8 mouse cellular contexts compared by ENCODE assay signal in genomic region chr6:128798772-128799143, GRCm38 (mm10). TPM values are rescaled to one million over a fixed set of nuclear protein-coding genes. Genes with fewer than 3 reads are reported as not detected.
DNase-seq lines count a peak whose midpoint lies in the region; ATAC-seq and TF ChIP-seq lines count a peak whose summit lies in the region.
"Not testable (repeated sequence)": the region's sequence is repeated elsewhere in the genome, so short reads cannot be mapped to it uniquely, and the experiment has no call there.

No protein-coding gene starts in this region.

- peak; percentile 38 for DNase-seq in ES-E14 (ENCODE audit: low read depth, low spot score)
- peak; percentile 86 for DNase-seq in cerebellum, adult 9-10 months
- peak; percentile 85 for DNase-seq in forelimb bud, embryonic 11.5 days (ENCODE audit: low read depth, low spot score)
- DNase-seq in heart, postnatal 4 days, result peak; percentile 81
- peak; percentile 77 to 90 for DNase-seq in layer of hippocampus, adult 8-10 months (ENCODE audit: low spot score in 2 of 2)
- not testable (repeated sequence) for DNase-seq in lung, adult 2 months

- H3K9me3 ChIP-seq in ES-E14 (ENCODE audit: control insufficient read depth, insufficient read depth, low read depth, low read length); neural tube, embryonic 15.5 days (replicated peaks): not testable (repeated sequence)

- H3K36me3 ChIP-seq in ES-E14 (ENCODE audit: control insufficient read depth, insufficient read depth, low read length, poor library complexity, severe bottlenecking); neural tube, embryonic 15.5 days; testis, adult 2 months (ENCODE audit: control insufficient read depth, insufficient read depth, low read length): not testable (repeated sequence)

- TF ChIP-seq CTCF in lung, adult 2 months (IDR thresholded peaks at IDR 0.05; ENCODE audit: insufficient read depth, low read length); testis, adult 2 months (IDR thresholded peaks at IDR 0.05; ENCODE audit: control insufficient read depth, insufficient read depth, insufficient replicate concordance, low read depth, low read length): not testable (repeated sequence)

- peak; percentile 68 for ATAC-seq in neural tube, embryonic 15.5 days (ENCODE audit: low FRiP score)

- peak overlapping the region; percentile 88 for H3K9ac ChIP-seq in ES-E14 (ENCODE audit: insufficient read depth, low read depth, low read length, poor library complexity, severe bottlenecking)
- peak overlapping the region; percentile 72 for H3K9ac ChIP-seq in neural tube, embryonic 15.5 days (replicated peaks)

- in situ Hi-C loops in ES-E14 (cut with MboI; ENCODE audit: low sequenced_read_pairs in 2 of 2, unreplicated experiment in 2 of 2), result loop anchor here in 1 of 2 experiments (5.0 kb wide), 1 partner anchor 36 kb away; no protein-coding TSS in a partner anchor

- TF ChIP-seq POLR2A in lung, adult 2 months (IDR thresholded peaks at IDR 0.05; ENCODE audit: borderline replicate concordance, extremely low read depth, low read depth, low read length); testis, adult 2 months (IDR thresholded peaks at IDR 0.05; ENCODE audit: control insufficient read depth, low read depth, low read length): not testable (repeated sequence)

- peak overlapping the region; percentile 93 to 95 for H3K4me3 ChIP-seq in ES-E14 (ENCODE audit: insufficient read depth in 1 of 2, low read depth in 1 of 2, low read length in 2 of 2, poor library complexity in 1 of 2, severe bottlenecking in 1 of 2)
- H3K4me3 ChIP-seq in lung, adult 2 months (replicated peaks; ENCODE audit: extremely low read depth, low read depth, low read length), result peak overlapping the region; percentile 85
- H3K4me3 ChIP-seq in neural tube, embryonic 15.5 days (replicated peaks), result peak overlapping the region; percentile 60
- H3K4me3 ChIP-seq in testis, adult 2 months (ENCODE audit: control insufficient read depth, low read depth, low read length), result peak overlapping the region; percentile 95

- H3K27me3 ChIP-seq in neural tube, embryonic 15.5 days (replicated peaks); testis, adult 2 months (ENCODE audit: control insufficient read depth, insufficient read depth, low read length): not testable (repeated sequence)

- peak overlapping the region; percentile 61 for H3K4me2 ChIP-seq in neural tube, embryonic 15.5 days

- peak overlapping the region; percentile 68; the same call in 1 of the 2 replicates for H3K27ac ChIP-seq in ES-E14 (ENCODE audit: insufficient read depth, low read depth, low read length, poor library complexity, severe bottlenecking)
- peak overlapping the region; percentile 94 for H3K27ac ChIP-seq in neural tube, embryonic 15.5 days (replicated peaks)
- peak overlapping the region; percentile 86 for H3K27ac ChIP-seq in testis, adult 2 months (ENCODE audit: control insufficient read depth, insufficient read depth, low read depth, low read length)

- under 1% methylated on average over 20 of the region's 20 CpGs for WGBS in lung, adult 2 months
- under 1% methylated on average over 20 of the region's 20 CpGs for WGBS in neural tube, embryonic 15.5 days

- not testable (repeated sequence) for H3K4me1 ChIP-seq in ES-E14 (ENCODE audit: control insufficient read depth in 2 of 2, insufficient read depth in 2 of 2, low read length in 2 of 2, poor library complexity in 1 of 2); lung, adult 2 months (ENCODE audit: control insufficient read depth, insufficient read depth, low read length)
- H3K4me1 ChIP-seq in neural tube, embryonic 15.5 days, result peaks cover 12% of the 10 kb centered on the region
- H3K4me1 ChIP-seq in testis, adult 2 months (ENCODE audit: control insufficient read depth, insufficient read depth, low read length), result peaks cover 12% of the 10 kb centered on the region

TF ChIP-seq in ES-E14, 5 proteins besides CTCF, POLR2A, EP300 and RAD21:
- 0 out of 2 replicates have a peak, but pooled peaks have one; percentile 16 for TF ChIP-seq ZNF384 (IDR thresholded peaks at IDR 0.05; ENCODE audit: low read depth, low read length)

RNA-seq across cellular contexts. Expression of gene Klrb1c, which starts 9.7 kb away (rescaled TPM):
- total RNA-seq in ES-E14 (2012; rRNA removed), result 0.13 TPM in 1 of 2 replicates, not detected in the other
- total RNA-seq in heart, postnatal 4 days (2021), result not detected
- under 1 TPM in 2 of 4 experiments, not detected in 2; 0.12 to 0.25 TPM for total RNA-seq in layer of hippocampus, adult 8-10 months (2022)
- polyA plus RNA-seq in lung, adult 2 months (2012; rRNA removed), result 1.8 and 2.6 TPM in 2 replicates
- 0.09 and 0.70 TPM in 2 replicates for polyA plus RNA-seq in neural tube, embryonic 15.5 days (2015; fragmentation: Nextera tagmentation; extraction: Ambion mirVana)
- 0.25 TPM in 1 of 2 replicates, not detected in the other for polyA plus RNA-seq in testis, adult 2 months (2012; rRNA removed)

RNA-seq across cellular contexts. Expression of gene Gm44511, which starts 27.4 kb away (rescaled TPM):
- not detected in 2 replicates for total RNA-seq in ES-E14 (2012; rRNA removed)
- not detected for total RNA-seq in heart, postnatal 4 days (2021)
- total RNA-seq in layer of hippocampus, adult 8-10 months (2022), result 1 to 10 TPM in 1 of 4 experiments, not detected in 3; 1.1 TPM
- polyA plus RNA-seq in lung, adult 2 months (2012; rRNA removed), result 0.41 TPM in 1 of 2 replicates, not detected in the other
- polyA plus RNA-seq in neural tube, embryonic 15.5 days (2015; fragmentation: Nextera tagmentation; extraction: Ambion mirVana), result not detected in 2 replicates
- not detected in 2 replicates for polyA plus RNA-seq in testis, adult 2 months (2012; rRNA removed)

RNA-seq across cellular contexts. Expression of gene Klrb1b, which starts 27.4 kb away (rescaled TPM):
- not detected in 2 replicates for total RNA-seq in ES-E14 (2012; rRNA removed)
- total RNA-seq in heart, postnatal 4 days (2021), result not detected
- total RNA-seq in layer of hippocampus, adult 8-10 months (2022), result 1 to 10 TPM in 1 of 4 experiments, under 1 TPM in 1, not detected in 2; 0.40 to 1.3 TPM
- polyA plus RNA-seq in lung, adult 2 months (2012; rRNA removed), result 2.4 and 2.7 TPM in 2 replicates
- polyA plus RNA-seq in neural tube, embryonic 15.5 days (2015; fragmentation: Nextera tagmentation; extraction: Ambion mirVana), result 0.49 TPM in 1 of 2 replicates, not detected in the other
- not detected in 2 replicates for polyA plus RNA-seq in testis, adult 2 months (2012; rRNA removed)
